Mouse (Mus musculus): ENCODE results near the gene Xpo1. TPM values are rescaled to one million over a fixed set of nuclear protein-coding genes. Genes with fewer than 3 reads are reported as not detected.
A peak's percentile ranks its signal among the peaks of the same experiment; 100 is the strongest.

Gene Xpo1
- polyA plus RNA-seq, 1 experiment from 2014 or later: 17.3 TPM

GRCm38 (mm10) chr11:23306764-23307565 is 51.1 kb downstream of the Xpo1 start, which contains the start of gene Usp34:
Gene Usp34, plus strand, starts transcription at chr11:23306895.
- peak within 1 kb of the TSS; percentile 94 for H3K4me3 ChIP-seq (ENCODE audit: low read depth, low read length)
- peak within 1 kb of the TSS; percentile 98 for H3K27ac ChIP-seq (ENCODE audit: low read length)
- H3K36me3 ChIP-seq (ENCODE audit: insufficient read depth, low read length): no peaks in the 10 kb centered on the region
- H3K9me3 ChIP-seq (ENCODE audit: low read length): no peaks in the 10 kb centered on the region
- ATAC-seq: peak; percentile 68
- peaks cover 8% of the 10 kb centered on the region; the same call in 1 of the 2 replicates for H3K4me1 ChIP-seq (ENCODE audit: insufficient read depth, low read depth, low read length)
- whole genome bisulfite sequencing: under 1% methylated on average over 45 of the region's 80 CpGs
- peak within 1 kb of the TSS; percentile 95 for H3K9ac ChIP-seq (replicated peaks; ENCODE audit: low read depth)
- peak; percentile 70 for DNase-seq (ENCODE audit: low spot score)
- H3K4me2 ChIP-seq (replicated peaks; ENCODE audit: low read depth, low read length): peak within 1 kb of the TSS; percentile 78
- no peak for TF ChIP-seq CTCF (IDR thresholded peaks at IDR 0.05)
- TF ChIP-seq EP300 (IDR thresholded peaks at IDR 0.05): no peak
- no peaks in the 10 kb centered on the region for H3K27me3 ChIP-seq (replicated peaks; ENCODE audit: insufficient read depth, low read length)

- Histone ChIP-seq H3K4me1 (ENCODE audit: insufficient read depth, low read depth, low read length) (peaks cover 8% of the 10 kb centered on the region; the same call in 1 of the 2 replicates), H3K4me3 (ENCODE audit: low read depth, low read length) (peak overlapping the region; percentile 94), H3K9ac (replicated peaks; ENCODE audit: low read depth) (peak overlapping the region; percentile 95), H3K4me2 (replicated peaks; ENCODE audit: low read depth, low read length) (peak overlapping the region; percentile 78), H3K27ac (ENCODE audit: low read length) (peak overlapping the region; percentile 98; the same call in 1 of the 2 replicates), H3K9me3 (ENCODE audit: low read length) (no peaks in the 10 kb centered on the region), H3K27me3 (replicated peaks; ENCODE audit: insufficient read depth, low read length) (no peaks in the 10 kb centered on the region), H3K36me3 (ENCODE audit: insufficient read depth, low read length) (no peaks in the 10 kb centered on the region)
- TF ChIP-seq EP300 (IDR thresholded peaks at IDR 0.05): no peak
- no peak for DNase-seq (ENCODE audit: low spot score)
- no peak for ATAC-seq
- under 1% methylated on average over 6 of the region's 6 CpGs for WGBS
Observed at GRCm38 (mm10) chr11:23307566-23307920, 51.7 kb downstream of the Xpo1 start.

GRCm38 (mm10) chr11:23313496-23313895 is 57.7 kb downstream of the Xpo1 start:
- ATAC-seq (no peak), DNase-seq (ENCODE audit: low spot score) (no peak)
- H3K27ac ChIP-seq (ENCODE audit: low read length): no peak overlapping the region
- no peaks in the 10 kb centered on the region for H3K36me3 ChIP-seq (ENCODE audit: insufficient read depth, low read length)
- no peaks in the 10 kb centered on the region for H3K9me3 ChIP-seq (ENCODE audit: low read length)
- no peak overlapping the region for H3K4me3 ChIP-seq (ENCODE audit: low read depth, low read length)
- H3K27me3 ChIP-seq (replicated peaks; ENCODE audit: insufficient read depth, low read length): no peaks in the 10 kb centered on the region
- H3K9ac ChIP-seq (replicated peaks; ENCODE audit: low read depth): no peak overlapping the region
- WGBS: 66% methylated on average over 1 of the region's 1 CpGs
- H3K4me1 ChIP-seq (ENCODE audit: insufficient read depth, low read depth, low read length): peaks cover 5% of the 10 kb centered on the region; the same call in 1 of the 2 replicates
- no peak overlapping the region for H3K4me2 ChIP-seq (replicated peaks; ENCODE audit: low read depth, low read length)
- no peak for TF ChIP-seq CTCF (IDR thresholded peaks at IDR 0.05)
- TF ChIP-seq EP300 (IDR thresholded peaks at IDR 0.05): no peak

GRCm38 (mm10) chr11:23329413-23329812 is 73.6 kb downstream of the Xpo1 start:
- H3K9ac ChIP-seq (replicated peaks; ENCODE audit: low read depth): no peak overlapping the region
- H3K36me3 ChIP-seq (ENCODE audit: insufficient read depth, low read length): no peaks in the 10 kb centered on the region
- no peaks in the 10 kb centered on the region for H3K4me1 ChIP-seq (ENCODE audit: insufficient read depth, low read depth, low read length)
- TF ChIP-seq EP300 (IDR thresholded peaks at IDR 0.05) (no peak), CTCF (IDR thresholded peaks at IDR 0.05) (no peak)
- no peaks in the 10 kb centered on the region for H3K27me3 ChIP-seq (replicated peaks; ENCODE audit: insufficient read depth, low read length)
- no peak for ATAC-seq
- no peaks in the 10 kb centered on the region for H3K9me3 ChIP-seq (ENCODE audit: low read length)
- no peak overlapping the region for H3K4me3 ChIP-seq (ENCODE audit: low read depth, low read length)
- H3K27ac ChIP-seq (ENCODE audit: low read length): no peak overlapping the region
- H3K4me2 ChIP-seq (replicated peaks; ENCODE audit: low read depth, low read length): no peak overlapping the region
- no peak for DNase-seq (ENCODE audit: low spot score)
- WGBS: 91% methylated on average over 2 of the region's 2 CpGs

GRCm38 (mm10) chr11:23332136-23332535 is 76.3 kb downstream of the Xpo1 start:
- no peaks in the 10 kb centered on the region for H3K27me3 ChIP-seq (replicated peaks; ENCODE audit: insufficient read depth, low read length)
- no peaks in the 10 kb centered on the region for H3K4me1 ChIP-seq (ENCODE audit: insufficient read depth, low read depth, low read length)
- no peak for ATAC-seq
- no peaks in the 10 kb centered on the region for H3K9me3 ChIP-seq (ENCODE audit: low read length)
- H3K36me3 ChIP-seq (ENCODE audit: insufficient read depth, low read length): no peaks in the 10 kb centered on the region
- no peak overlapping the region for H3K4me2 ChIP-seq (replicated peaks; ENCODE audit: low read depth, low read length)
- H3K4me3 ChIP-seq (ENCODE audit: low read depth, low read length): no peak overlapping the region
- H3K27ac ChIP-seq (ENCODE audit: low read length): no peak overlapping the region
- DNase-seq (ENCODE audit: low spot score): no peak
- TF ChIP-seq CTCF (IDR thresholded peaks at IDR 0.05) (no peak), EP300 (IDR thresholded peaks at IDR 0.05) (no peak)
- no peak overlapping the region for H3K9ac ChIP-seq (replicated peaks; ENCODE audit: low read depth)
- 83% methylated on average over 3 of the region's 3 CpGs for WGBS

GRCm38 (mm10) chr11:23335160-23335559 is 79.3 kb downstream of the Xpo1 start:
- Histone ChIP-seq H3K9ac (replicated peaks; ENCODE audit: low read depth) (no peak overlapping the region), H3K4me2 (replicated peaks; ENCODE audit: low read depth, low read length) (no peak overlapping the region), H3K9me3 (ENCODE audit: low read length) (no peaks in the 10 kb centered on the region), H3K4me3 (ENCODE audit: low read depth, low read length) (no peak overlapping the region), H3K27ac (ENCODE audit: low read length) (no peak overlapping the region), H3K36me3 (ENCODE audit: insufficient read depth, low read length) (0 out of 2 replicates have a peak, but pooled peaks cover 3% of the 10 kb centered on the region), H3K4me1 (ENCODE audit: insufficient read depth, low read depth, low read length) (no peaks in the 10 kb centered on the region), H3K27me3 (replicated peaks; ENCODE audit: insufficient read depth, low read length) (no peaks in the 10 kb centered on the region)
- WGBS: 44% methylated on average over 1 of the region's 1 CpGs
- DNase-seq (ENCODE audit: low spot score) (no peak), ATAC-seq (no peak)
- no peak for TF ChIP-seq EP300 (IDR thresholded peaks at IDR 0.05)
- TF ChIP-seq CTCF (IDR thresholded peaks at IDR 0.05): no peak

Other genes with a start within 250 kb of the Xpo1 start
- 21.2 and 27.9 TPM in 2 replicates for gene Fam161a, start 248.5 kb upstream of the Xpo1 start, polyA plus RNA-seq (2015; fragmentation: Nextera tagmentation; extraction: Ambion mirVana)
- 15.3 and 22.0 TPM in 2 replicates for gene Usp34, start 50.9 kb downstream of the Xpo1 start, polyA plus RNA-seq (2015; fragmentation: Nextera tagmentation; extraction: Ambion mirVana)
- gene Ahsa2, start 242.0 kb downstream of the Xpo1 start, polyA plus RNA-seq (2015; fragmentation: Nextera tagmentation; extraction: Ambion mirVana): 22.0 and 27.7 TPM in 2 replicates

Data from lung, postnatal 0 days (tissue).